Mouse (Mus musculus): Measurements from ENCODE around the gene Sept7.
"Not testable (repeated sequence)": the region's sequence is repeated elsewhere in the genome, so short reads cannot be mapped to it uniquely, and the experiment has no call there.

Sept7 gene

GRCm38 (mm10) chr9:25260411-25260810, 8.2 kb downstream of the Sept7 start:
- DNase-seq = no peak

- DNase-seq = no peak
Observed at GRCm38 (mm10) chr9:25260979-25261378, 8.7 kb downstream of the Sept7 start.

- DNase-seq = no peak
Observed at GRCm38 (mm10) chr9:25262087-25262486, 9.8 kb downstream of the Sept7 start.

GRCm38 (mm10) chr9:25265795-25266194, 13.6 kb downstream of the Sept7 start:
- DNase-seq = peak; percentile 22

- no peak for DNase-seq
Observed at GRCm38 (mm10) chr9:25267133-25267532, 14.9 kb downstream of the Sept7 start.

- no peak for DNase-seq
Observed at GRCm38 (mm10) chr9:25267574-25267973, 15.3 kb downstream of the Sept7 start.

GRCm38 (mm10) chr9:25271902-25272301, 19.7 kb downstream of the Sept7 start:
- no peak for DNase-seq

GRCm38 (mm10) chr9:25289796-25290195, 37.6 kb downstream of the Sept7 start:
- DNase-seq = no peak

- DNase-seq = peak; percentile 15
Observed at GRCm38 (mm10) chr9:25309505-25310182, 57.4 kb downstream of the Sept7 start.

GRCm38 (mm10) chr9:25314304-25314703, 62.1 kb downstream of the Sept7 start:
- DNase-seq = no peak

- DNase-seq = peak; percentile 63
Observed at GRCm38 (mm10) chr9:25317827-25318505, 65.7 kb downstream of the Sept7 start.

- DNase-seq = not testable (repeated sequence)
Observed at GRCm38 (mm10) chr9:25319676-25320075, 67.4 kb downstream of the Sept7 start.

- DNase-seq = no peak
Observed at GRCm38 (mm10) chr9:25327727-25328370, 75.6 kb downstream of the Sept7 start.

GRCm38 (mm10) chr9:25328946-25329723, 76.9 kb downstream of the Sept7 start:
- DNase-seq = no peak

- no peak for DNase-seq
Observed at GRCm38 (mm10) chr9:25337436-25338198, 85.4 kb downstream of the Sept7 start.

GRCm38 (mm10) chr9:25340412-25340811, 88.2 kb downstream of the Sept7 start:
- DNase-seq = no peak

GRCm38 (mm10) chr9:25353775-25354174, 101.5 kb downstream of the Sept7 start:
- no peak for DNase-seq

- no peak for DNase-seq
Observed at GRCm38 (mm10) chr9:25355806-25356205, 103.6 kb downstream of the Sept7 start.

GRCm38 (mm10) chr9:25357589-25357988, 105.3 kb downstream of the Sept7 start:
- no peak for DNase-seq

GRCm38 (mm10) chr9:25358018-25358417, 105.8 kb downstream of the Sept7 start:
- DNase-seq = no peak

All from lung, postnatal 14 days (tissue).